Mouse (Mus musculus) right cerebral cortex, postnatal 25 days (tissue): ENCODE data around the gene Palmd.

Experiments used
- DNase-seq: peaks from one replicate; pipeline ENCODE4 v3.0.0; 2022

Palmd gene

GRCm38 (mm10) chr3:116955061-116955460 lies 13.7 kb downstream of the Palmd start:
- DNase-seq: no peak

GRCm38 (mm10) chr3:116953366-116953765 lies 15.4 kb downstream of the Palmd start:
- no peak for DNase-seq

DNA sequence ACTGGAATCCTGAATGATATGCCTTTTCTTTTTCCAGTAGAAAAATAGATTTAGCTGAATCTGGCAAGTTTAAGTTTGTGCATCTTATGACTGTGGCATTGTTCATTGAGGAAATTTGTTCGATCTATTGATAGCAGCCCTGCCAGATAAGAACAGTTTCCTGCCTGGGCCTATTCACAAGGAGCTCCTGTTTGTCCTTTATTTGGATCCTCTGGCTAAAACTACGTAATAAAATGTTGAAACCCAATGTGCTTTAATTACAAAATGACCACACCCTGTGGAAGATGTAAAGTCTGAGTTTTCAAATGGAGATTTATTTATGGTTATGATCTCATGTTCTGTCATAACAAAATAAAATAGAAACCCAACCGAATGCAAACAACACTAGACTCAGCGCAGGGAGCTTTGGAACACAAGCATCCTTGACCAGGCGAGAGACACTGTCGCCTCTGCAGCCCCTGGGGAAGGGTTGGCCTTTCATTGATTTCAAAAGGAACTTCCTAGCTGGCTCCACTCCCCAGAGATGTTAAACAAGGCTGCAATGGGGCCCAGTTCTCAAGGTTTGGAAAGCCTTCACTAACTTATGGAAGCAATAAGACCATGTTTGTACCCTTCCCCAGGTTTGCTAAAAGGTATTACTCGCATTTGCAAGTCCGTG lies 16.4 kb downstream of the Palmd start:
- DNase-seq: no peak

- DNase-seq: no peak
Observed at GRCm38 (mm10) chr3:116951489-116951888, 17.3 kb downstream of the Palmd start.

DNA sequence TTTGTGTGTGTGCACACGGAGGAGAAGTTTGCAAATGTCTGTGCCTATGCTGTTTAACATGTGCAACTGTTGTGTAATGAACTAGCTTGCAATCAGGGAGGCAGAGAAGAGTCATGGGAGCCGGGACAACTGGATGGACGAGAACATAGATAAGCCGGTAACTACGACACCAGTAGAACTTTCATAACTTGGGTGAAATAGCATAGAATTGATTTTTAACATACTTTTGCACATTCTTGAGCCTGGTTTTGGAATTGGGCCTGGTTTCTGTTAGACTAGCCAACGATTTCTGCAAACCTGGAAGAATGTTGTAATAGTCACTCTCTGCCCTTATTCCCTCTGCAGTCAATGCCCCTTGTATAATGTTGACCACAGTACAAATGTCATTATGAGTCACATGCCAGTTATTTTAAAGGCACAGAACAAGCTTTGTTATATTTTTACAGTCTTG lies 18.1 kb downstream of the Palmd start:
- DNase-seq: no peak

- DNase-seq: no peak
Observed at GRCm38 (mm10) chr3:116946476-116946875, 22.3 kb downstream of the Palmd start.

DNA sequence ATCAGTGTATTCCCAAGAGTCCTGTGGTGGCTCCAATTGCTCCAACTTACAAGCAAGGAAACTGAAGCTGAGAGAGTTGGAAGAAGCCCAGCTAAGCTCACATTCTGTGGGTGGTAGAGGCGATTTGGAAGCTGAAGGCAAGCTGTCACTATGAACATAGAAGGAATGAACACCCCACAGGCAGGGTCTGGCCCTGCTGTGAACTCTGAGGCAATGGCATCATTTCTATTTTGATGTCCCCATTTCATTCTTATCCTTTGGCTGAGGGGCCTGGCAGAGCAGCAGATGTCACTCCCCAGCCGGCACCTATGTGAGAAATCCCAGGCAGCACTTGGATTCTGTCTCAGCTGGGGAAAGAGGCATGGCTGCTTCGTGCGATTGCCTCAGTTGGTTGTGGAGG lies 25.4 kb downstream of the Palmd start:
- peak; percentile 17 for DNase-seq

DNA sequence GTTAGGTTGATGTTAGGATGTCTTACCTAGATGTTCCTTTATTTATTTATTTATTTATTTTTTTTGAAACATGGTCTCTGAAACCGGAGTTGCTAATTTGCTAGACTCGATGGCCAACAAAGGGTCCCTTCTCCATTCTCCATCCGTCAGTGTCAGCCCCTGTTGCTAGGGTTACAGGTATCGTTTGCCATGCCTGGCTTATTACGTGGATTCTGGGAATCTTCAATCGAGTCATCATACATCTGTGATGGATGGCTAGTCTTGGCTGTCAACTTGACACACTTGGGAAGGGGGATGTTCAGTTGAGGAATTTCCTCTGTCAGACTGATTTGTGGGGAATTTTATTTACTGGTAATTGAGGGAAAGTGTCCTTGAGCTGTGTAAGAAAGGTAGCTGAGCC lies 26.0 kb downstream of the Palmd start:
- no peak for DNase-seq

DNA sequence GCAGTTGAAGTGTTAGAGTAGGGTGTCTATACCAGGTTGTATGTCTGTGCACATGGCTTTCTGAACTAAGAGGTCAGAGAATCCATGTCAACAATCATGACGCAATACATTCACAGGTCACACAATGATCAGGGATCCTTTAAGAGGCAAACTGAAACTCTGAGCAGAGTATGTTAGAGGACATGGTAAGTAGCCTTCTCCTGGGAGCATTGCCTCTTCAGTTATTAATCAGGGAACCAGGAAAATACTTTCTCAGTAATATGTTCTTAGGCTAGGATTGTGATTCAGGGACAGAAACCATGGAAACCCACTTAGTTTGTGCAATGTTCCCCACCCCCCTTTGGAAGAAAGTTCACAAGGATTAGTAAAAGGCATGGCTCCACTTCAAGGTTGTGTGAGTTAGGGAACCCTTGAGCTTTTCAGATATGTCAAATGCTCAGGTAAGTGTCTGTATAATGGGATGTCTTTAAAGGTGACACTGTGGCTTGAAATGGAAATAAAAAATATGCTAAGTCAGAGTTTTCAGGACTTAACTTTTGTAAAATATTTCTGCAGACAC lies 27.1 kb downstream of the Palmd start:
- no peak for DNase-seq

GRCm38 (mm10) chr3:116940804-116941558 lies 27.8 kb downstream of the Palmd start:
- DNase-seq: peak; percentile 26

DNA sequence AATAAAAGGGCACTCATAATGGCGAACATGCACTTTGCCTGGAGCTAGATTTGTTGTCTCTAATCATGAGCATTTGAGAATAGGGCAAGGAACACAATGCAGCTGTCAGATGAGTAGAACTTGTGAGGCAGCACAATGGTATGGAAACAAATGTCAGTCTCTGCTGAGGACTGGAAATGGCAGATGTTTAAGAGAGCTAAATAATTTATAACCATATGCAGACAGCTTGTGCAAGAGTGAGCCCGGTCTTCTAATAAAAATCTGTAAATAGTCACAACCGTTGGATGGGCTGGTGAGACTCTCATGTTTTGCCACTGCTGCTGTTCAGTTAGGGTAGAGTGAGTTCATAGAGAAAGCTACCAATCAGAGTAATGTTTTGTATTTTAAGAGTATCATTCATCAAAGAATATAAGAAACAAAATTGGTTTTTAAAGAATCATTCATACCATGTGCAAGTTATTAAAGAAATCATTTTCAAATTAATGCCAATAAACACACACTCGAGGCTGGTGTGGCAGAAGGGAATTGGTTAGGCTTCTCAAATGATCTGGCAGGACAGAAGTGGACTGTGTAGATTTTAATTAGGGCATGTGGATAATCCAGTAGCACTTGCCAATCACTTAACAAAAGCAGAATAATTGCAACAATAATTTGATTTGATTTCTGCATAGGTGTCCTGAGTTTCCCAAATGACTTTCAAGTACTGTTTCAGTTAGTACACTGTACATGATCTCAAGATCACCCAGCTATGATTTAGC lies 31.7 kb downstream of the Palmd start:
- no peak for DNase-seq

- no peak for DNase-seq
Observed at GRCm38 (mm10) chr3:116933158-116933557, 35.6 kb downstream of the Palmd start.

GRCm38 (mm10) chr3:116928994-116929393 lies 39.8 kb downstream of the Palmd start:
- no peak for DNase-seq

DNA sequence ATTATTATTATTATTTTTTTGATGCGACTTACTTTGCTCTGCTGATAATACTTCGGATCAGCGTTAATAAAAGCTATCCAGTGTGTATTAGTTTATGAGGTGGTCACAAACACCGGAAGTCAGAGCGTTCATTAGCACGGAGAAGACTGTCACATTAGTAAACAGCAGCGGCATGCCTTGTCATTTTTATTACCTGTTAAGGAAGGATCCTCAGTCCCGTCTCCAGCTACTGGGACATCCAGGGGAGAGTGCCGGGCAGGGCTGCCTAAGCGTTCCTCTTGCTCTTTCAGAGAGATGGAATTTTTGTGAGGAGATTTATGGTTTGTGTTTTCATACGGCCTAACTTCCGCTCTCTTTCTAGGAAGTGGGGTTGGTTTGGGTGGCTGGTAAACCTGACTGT lies 45.7 kb downstream of the Palmd start:
- no peak for DNase-seq

DNA sequence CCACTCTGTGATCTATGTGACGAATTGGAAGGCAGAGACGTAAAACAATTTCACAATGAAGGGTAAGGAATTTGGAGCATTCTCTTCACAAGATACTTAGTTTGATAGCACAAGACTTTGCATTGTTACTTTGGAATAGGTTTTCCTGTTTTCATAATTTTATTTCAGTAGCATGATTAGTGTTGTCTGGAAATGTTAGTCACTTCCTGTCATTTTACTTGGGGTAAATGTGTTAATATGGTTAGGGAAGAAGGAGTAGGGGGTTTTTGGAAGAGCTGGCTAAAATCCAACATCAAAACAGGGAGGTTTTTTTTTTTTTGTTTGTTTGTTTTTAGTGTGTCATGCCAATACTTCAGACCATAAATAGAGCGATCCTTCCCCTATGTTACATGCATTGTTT lies 47.3 kb downstream of the Palmd start:
- DNase-seq: no peak

DNA sequence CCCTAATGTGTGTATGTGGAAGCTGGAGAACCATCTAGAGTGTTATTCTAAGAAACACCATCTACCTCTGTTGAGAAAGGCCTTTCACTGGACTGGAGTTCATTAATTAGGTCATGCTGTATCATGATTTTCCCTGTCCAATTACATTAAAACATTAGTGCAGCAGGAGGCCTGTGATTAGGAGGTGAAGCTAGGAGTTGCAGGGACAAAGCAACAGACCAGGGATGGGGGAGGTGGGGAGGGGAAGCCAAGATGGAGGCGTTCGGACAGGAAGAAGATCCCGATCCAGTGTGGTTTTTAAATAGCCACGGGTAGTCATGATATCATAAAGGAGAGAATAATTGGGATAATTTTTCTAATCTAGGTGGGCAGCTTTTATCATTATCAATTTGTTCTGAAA lies 51.8 kb downstream of the Palmd start:
- no peak for DNase-seq

- no peak for DNase-seq
Observed at GRCm38 (mm10) chr3:116914931-116915330, 53.9 kb downstream of the Palmd start.

DNA sequence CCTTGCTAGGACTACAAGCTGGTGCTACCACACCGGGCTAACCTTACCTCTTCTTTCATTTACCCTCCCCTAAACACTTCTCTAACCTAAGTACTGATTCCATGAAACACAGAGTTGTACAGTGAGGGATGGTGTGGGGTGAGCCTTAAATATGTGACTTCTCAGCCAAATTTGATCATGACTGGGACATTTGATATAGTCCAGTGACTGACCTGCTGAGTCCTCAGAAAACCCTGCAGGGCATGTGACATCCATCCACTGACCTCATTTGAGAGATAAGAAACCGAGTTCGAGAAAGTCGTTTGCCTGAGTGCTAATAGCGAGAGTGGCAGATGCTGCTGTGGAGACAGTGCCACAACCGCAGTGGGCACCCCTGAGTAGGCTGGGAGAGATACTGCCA lies 54.4 kb downstream of the Palmd start:
- DNase-seq: no peak

DNA sequence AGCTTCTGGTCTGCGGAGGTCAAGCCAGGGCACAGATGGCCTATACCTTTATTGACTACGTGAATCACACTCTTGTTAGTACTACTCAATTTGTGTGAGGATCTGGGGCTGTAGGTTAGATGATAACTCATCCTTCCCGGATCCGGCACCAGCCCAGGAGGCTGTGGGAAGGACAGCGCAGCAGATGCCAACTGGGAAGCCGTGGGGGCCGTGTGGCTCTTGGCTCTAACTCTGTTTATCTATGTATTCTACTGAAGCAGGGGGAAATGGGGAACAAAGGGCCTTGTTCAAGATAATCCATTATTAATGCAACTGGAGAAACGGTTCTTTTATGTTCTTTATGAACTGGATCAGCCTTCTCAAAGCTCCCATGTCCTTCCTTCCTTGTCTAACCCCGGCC lies 62.2 kb downstream of the Palmd start:
- DNase-seq: no peak

GRCm38 (mm10) chr3:116905898-116906297 lies 62.9 kb downstream of the Palmd start:
- peak; percentile 77 for DNase-seq

DNA sequence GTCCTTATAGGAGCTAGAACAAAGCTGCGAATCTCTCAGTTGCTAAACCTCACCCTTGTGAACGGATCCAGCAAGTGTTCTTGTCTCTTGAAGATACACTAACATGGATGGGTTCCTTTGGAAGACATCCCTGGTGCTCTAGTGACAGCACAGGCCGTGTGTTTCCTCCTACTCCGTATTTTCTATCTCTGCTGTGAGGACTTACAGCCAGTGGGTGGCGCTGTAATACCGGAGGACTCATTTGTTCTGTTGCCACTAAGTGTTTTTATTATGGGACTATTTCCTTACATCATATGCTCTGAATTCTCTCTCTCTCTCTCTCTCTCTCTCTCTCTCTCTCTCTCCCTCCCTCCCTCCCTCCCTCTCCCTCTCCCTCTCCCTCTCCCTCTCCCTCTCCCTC lies 64.6 kb downstream of the Palmd start:
- peak; percentile 80 for DNase-seq

DNA sequence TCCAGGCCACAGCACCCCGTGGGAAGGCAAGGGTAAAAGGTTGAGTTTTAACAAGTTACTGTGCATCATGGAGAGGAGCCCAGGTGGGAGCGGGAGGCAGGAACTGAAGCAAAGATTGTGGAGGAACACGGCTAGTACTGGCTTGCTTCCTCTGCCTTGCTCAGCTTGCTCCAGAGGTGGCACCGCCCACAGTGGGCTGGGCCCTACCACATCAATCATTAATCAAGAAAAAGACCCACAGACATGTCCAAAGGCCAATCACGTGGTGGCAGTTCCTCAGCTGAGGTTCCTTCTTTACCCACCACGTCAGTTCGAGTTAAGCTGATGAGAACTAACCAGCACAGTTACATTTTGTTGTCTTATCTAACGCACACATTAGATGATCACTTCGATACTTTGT lies 75.9 kb downstream of the Palmd start:
- no peak for DNase-seq

GRCm38 (mm10) chr3:116892206-116892563 lies 76.6 kb downstream of the Palmd start:
- DNase-seq: no peak
